Mouse (Mus musculus) liver, embryonic 13.5 days (tissue): ENCODE measurements at regions not wholly inside any gene's neighbourhood (a gene's known extent, or its start where the extent isn't known, plus 50 kb on each side); places are given as distances from the start of the nearest gene placed in this dataset.

ENCODE experiments used
- ATAC-seq: fragments of 200-750 bp; cut with Nextera tagmentation; 2 replicates; pipeline ENCODE4 v1.8.0; 2017; ENCODE audit warnings: low read depth, mild to moderate bottlenecking, moderate number of reproducible peaks, moderate library complexity
- DNase-seq: peaks from one replicate; pipeline ENCODE4 v3.0.0; 2022
- H3K27ac ChIP-seq: fragments of 300-500 bp; sonication (generic); 2 replicates; pipeline ENCODE4 v1.5.1; 2015; ENCODE audit warnings: moderate library complexity, mild to moderate bottlenecking, inconsistent platforms
- H3K27me3 ChIP-seq: fragments of 300-500 bp; sonication (generic); 2 replicates; pipeline ENCODE4 v1.6.1; 2015; ENCODE audit warnings: mild to moderate bottlenecking, inconsistent platforms
- H3K36me3 ChIP-seq: fragments of 300-500 bp; sonication (generic); 2 replicates; pipeline ENCODE4 v1.6.1; 2015; ENCODE audit warnings: mild to moderate bottlenecking, inconsistent platforms
- H3K4me1 ChIP-seq: fragments of 300-500 bp; sonication (generic); replicated peaks from 2 replicates; pipeline ENCODE4 v1.6.1; 2015; ENCODE audit warnings: inconsistent platforms
- H3K4me2 ChIP-seq: fragments of 300-500 bp; sonication (generic); 2 replicates; pipeline ENCODE4 v1.6.1; 2015; ENCODE audit warnings: inconsistent platforms, mild to moderate bottlenecking, moderate library complexity
- H3K4me3 ChIP-seq: fragments of 300-500 bp; sonication (generic); replicated peaks from 2 replicates; pipeline ENCODE4 v1.5.1; 2015; ENCODE audit warnings: mild to moderate bottlenecking, inconsistent platforms
- H3K9ac ChIP-seq: fragments of 300-500 bp; sonication (generic); 2 replicates; pipeline ENCODE4 v1.6.1; 2015; ENCODE audit warnings: mild to moderate bottlenecking, inconsistent platforms
- H3K9me3 ChIP-seq: fragments of 300-500 bp; sonication (generic); replicated peaks from 2 replicates; pipeline ENCODE4 v1.6.1; 2016; ENCODE audit warnings: inconsistent platforms
- WGBS: fragments of 180-500 bp; shearing (Covaris S2); methylation state at CpG from one replicate; pipeline ENCODE4 v1.1.7; 2015; ENCODE audit not compliant: insufficient replicate concordance; 5-methylcytosine and 5-hydroxymethylcytosine counted together

DNA sequence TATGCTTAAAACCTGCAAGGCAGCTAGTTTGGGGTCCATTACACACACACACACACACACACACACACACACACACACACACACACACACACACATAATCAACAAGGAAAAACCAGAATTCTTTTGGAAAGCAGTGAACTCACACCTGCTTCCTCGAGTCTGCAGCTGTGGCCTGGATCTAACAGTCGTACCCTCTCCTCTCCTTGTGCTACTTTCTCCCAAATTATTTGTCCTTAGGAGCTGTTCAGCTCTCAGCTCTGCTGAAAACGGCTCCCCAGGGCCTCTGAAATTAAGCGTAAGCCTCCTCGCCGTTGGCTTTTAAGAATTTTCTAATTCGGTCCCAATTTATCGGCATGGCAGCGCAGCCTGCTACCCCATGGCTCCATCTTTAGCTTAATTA is 243.9 kb downstream of the Cbln4 start:
- H3K27ac ChIP-seq, result no peak overlapping the region
- ATAC-seq, result no peak
- 67% methylated on average over 9 of the region's 9 CpGs for WGBS
- no peak overlapping the region for H3K4me2 ChIP-seq
- no peak for DNase-seq
- no peaks in the 10 kb centered on the region for H3K9me3 ChIP-seq
- H3K36me3 ChIP-seq, result no peaks in the 10 kb centered on the region
- H3K9ac ChIP-seq, result no peak overlapping the region
- no peak overlapping the region for H3K4me3 ChIP-seq
- H3K27me3 ChIP-seq, result no peaks in the 10 kb centered on the region
- no peaks in the 10 kb centered on the region for H3K4me1 ChIP-seq

DNA sequence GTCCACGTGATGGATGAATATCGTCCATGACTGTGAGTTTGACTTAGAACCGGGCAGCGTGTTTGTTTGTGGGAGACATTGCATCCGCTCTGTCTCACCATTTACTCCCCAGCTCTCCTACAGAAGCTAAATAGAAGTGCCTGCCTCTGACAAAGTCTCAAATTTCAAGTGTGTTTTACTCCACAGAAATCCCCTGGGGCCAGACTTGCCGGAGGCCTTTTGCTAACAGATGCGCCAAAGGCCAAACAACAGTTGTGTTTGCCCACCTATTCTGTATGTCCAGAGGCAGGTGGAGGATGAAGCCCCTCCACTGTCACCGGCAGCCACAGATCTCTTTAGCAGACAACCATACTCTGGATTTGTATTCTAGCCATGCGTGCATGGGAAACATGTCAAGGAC is 252.6 kb downstream of the Cbln4 start:
- Histone ChIP-seq H3K4me3 (no peak overlapping the region), H3K27me3 (no peaks in the 10 kb centered on the region), H3K4me2 (no peak overlapping the region), H3K27ac (no peak overlapping the region), H3K4me1 (no peaks in the 10 kb centered on the region), H3K9ac (no peak overlapping the region), H3K9me3 (peaks cover 14% of the 10 kb centered on the region; the same call in 1 of the 2 replicates), H3K36me3 (no peaks in the 10 kb centered on the region)
- ATAC-seq (no peak), DNase-seq (no peak)
- WGBS, result 70% methylated on average over 9 of the region's 9 CpGs

DNA sequence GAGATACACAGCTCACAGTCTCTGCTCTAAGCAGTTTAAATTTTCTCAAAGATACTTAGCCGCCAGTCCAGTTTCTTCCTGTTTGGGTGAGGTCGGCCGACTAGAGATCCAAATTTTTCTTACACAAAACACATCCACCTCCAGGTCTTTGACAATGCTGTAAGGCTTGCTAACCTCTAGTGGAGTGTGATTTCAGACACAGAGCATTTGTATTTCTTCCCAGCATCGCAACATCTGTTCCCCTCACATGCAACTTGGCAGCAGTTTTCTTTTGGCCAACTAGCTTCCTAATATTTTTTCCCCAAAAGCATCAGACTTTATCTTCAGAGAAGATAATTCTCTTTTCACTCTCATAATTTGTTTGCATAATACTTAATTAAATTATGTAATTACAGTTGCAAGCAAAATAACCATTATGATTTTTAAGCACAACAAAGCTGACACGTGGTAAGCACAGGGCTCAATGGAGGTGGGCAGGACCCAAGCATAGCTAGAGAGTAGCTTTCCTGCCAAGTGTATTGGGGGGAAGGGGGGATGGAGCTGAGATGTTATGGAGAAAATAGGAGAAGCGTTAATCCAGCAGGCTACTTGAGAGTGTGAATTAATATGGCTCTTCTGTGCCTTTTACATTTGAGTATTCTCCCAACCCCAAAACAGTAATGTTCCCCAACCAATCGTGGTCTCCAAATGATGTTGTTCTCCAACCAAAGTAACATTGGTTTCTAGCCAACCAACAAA is 276.9 kb downstream of the Cbln4 start:
- DNase-seq (no peak), ATAC-seq (no peak)
- Histone ChIP-seq H3K9ac (no peak overlapping the region), H3K36me3 (no peaks in the 10 kb centered on the region), H3K4me2 (no peak overlapping the region), H3K9me3 (no peaks in the 10 kb centered on the region; the same call in 1 of the 2 replicates), H3K4me1 (no peaks in the 10 kb centered on the region), H3K27me3 (no peaks in the 10 kb centered on the region), H3K27ac (no peak overlapping the region), H3K4me3 (no peak overlapping the region)
- WGBS, result 69% methylated on average over 7 of the region's 7 CpGs

DNA sequence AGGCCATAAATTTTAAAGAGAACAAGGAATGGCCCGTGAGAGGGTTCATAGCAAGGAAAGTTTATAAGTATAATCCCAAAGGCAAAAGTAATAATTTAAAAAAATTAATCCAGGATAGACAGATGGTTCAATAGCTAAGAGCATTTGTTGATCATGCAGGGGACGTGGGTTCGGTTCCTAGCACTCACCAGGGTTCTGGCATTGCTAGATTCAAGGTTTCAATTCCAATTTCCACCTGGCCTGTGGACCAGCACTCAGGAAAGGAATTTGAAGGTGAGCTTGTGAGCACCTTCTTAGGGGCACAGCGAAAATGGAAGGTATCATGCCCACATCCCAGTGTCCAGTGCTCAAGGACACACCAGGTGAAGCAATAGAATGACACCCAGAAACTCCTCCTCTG is 278.2 kb downstream of the Cbln4 start:
- Histone ChIP-seq H3K36me3 (no peaks in the 10 kb centered on the region), H3K4me1 (no peaks in the 10 kb centered on the region), H3K4me3 (no peak overlapping the region), H3K9ac (no peak overlapping the region), H3K4me2 (no peak overlapping the region), H3K27me3 (no peaks in the 10 kb centered on the region), H3K27ac (no peak overlapping the region), H3K9me3 (no peaks in the 10 kb centered on the region; the same call in 1 of the 2 replicates)
- ATAC-seq (no peak), DNase-seq (no peak)
- 52% methylated on average over 4 of the region's 4 CpGs for WGBS

DNA sequence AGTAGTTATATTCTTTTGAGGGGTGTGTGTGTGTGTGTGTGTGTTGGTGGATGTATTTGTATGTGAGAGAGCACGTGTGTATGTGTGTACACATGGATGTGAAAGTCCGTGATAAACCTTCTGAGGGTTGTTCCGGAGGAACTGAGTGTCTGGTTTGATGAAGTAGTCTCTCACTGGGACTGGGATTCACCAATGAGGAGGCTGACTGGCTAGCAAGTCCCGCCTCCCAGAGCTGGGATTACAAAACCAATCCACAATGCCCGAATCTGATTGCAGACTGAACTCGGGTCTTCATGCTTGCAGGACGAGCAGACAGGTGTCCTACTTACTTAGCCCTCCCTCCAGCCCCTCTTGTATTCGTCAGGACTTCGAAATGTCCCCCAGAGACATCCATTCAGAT is 289.8 kb downstream of the Cbln4 start:
- H3K27me3 ChIP-seq, result no peaks in the 10 kb centered on the region
- H3K4me1 ChIP-seq, result no peaks in the 10 kb centered on the region
- no peak for ATAC-seq
- H3K4me2 ChIP-seq, result no peak overlapping the region
- H3K9me3 ChIP-seq, result peaks cover 5% of the 10 kb centered on the region; the same call in 1 of the 2 replicates
- H3K36me3 ChIP-seq, result no peaks in the 10 kb centered on the region
- no peak overlapping the region for H3K4me3 ChIP-seq
- 51% methylated on average over 9 of the region's 9 CpGs for WGBS
- no peak overlapping the region for H3K27ac ChIP-seq
- no peak for DNase-seq
- no peak overlapping the region for H3K9ac ChIP-seq

DNA sequence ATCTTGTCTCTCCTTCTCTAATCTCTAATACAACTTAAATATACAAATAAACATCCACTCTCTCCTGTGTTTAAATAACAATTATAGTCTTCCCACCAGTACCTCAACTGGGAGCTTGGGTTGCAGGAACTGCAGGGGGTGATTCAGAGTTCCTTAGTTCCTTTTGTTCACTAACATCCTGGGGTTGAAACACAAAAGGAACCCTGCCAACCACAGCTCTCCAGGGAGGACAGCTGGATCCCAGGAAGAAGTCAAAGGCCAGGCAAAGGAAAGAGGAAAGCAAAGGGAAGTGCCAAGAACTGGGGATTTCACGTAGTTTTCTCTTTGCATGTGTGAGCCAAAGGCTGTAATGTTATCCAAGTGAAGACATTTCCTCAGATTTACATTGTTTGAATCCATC is 296.1 kb downstream of the Cbln4 start:
- Histone ChIP-seq H3K27ac (no peak overlapping the region), H3K9ac (no peak overlapping the region), H3K4me2 (no peak overlapping the region), H3K4me1 (no peaks in the 10 kb centered on the region), H3K4me3 (no peak overlapping the region), H3K9me3 (peaks cover 6% of the 10 kb centered on the region; the same call in 1 of the 2 replicates), H3K27me3 (no peaks in the 10 kb centered on the region), H3K36me3 (no peaks in the 10 kb centered on the region)
- WGBS, result 30% methylated on average over 1 of the region's 1 CpGs
- ATAC-seq, result no peak
- no peak for DNase-seq

DNA sequence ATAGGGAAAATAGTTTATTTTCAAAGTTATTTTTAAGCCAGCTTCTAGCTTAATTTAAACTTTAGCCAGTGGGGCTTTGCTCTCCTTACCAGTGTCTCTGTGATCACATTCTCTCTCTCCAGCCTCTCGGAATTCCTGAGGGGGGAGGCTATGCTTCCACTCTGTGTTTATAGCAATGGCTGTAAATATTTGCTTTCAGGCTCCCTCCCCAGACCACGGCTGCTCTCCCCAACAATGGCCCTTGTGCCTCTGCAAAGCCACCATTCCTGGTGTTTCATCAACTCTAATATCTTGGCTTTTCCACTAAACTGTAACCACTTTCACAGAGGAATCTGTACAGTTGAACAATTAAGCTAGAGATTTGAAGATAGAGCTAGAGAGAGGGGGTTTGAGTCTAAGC is 300.2 kb downstream of the Cbln4 start:
- H3K27me3 ChIP-seq, result no peaks in the 10 kb centered on the region
- no peaks in the 10 kb centered on the region for H3K4me1 ChIP-seq
- H3K9ac ChIP-seq, result no peak overlapping the region
- no peak overlapping the region for H3K4me2 ChIP-seq
- peaks cover 8% of the 10 kb centered on the region; the same call in 1 of the 2 replicates for H3K9me3 ChIP-seq
- no peaks in the 10 kb centered on the region for H3K36me3 ChIP-seq
- WGBS, result 17% methylated on average over 2 of the region's 2 CpGs
- H3K4me3 ChIP-seq, result no peak overlapping the region
- DNase-seq, result no peak
- no peak for ATAC-seq
- H3K27ac ChIP-seq, result no peak overlapping the region

DNA sequence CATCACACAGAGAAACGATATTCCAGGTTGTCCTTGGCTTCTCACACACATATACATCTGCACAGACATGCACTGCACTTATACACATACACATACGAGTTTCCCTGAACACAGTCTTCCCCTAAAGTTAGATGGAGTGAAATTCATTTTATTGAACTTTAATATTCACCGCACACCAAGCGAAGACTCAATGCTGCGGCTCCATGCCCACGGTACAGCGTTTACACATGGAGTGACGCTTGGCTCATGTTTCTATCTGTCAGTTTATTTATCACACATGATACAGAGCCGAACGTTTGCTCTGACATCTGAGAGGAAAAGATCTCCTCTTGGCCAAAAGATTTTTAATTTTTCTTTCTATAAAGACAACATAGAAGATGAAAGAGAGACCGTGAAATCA is 300.6 kb downstream of the Cbln4 start:
- DNase-seq (no peak), ATAC-seq (no peak)
- H3K27ac ChIP-seq, result no peak overlapping the region
- H3K4me1 ChIP-seq, result no peaks in the 10 kb centered on the region
- 56% methylated on average over 11 of the region's 11 CpGs for WGBS
- no peak overlapping the region for H3K9ac ChIP-seq
- H3K36me3 ChIP-seq, result no peaks in the 10 kb centered on the region
- no peak overlapping the region for H3K4me3 ChIP-seq
- H3K27me3 ChIP-seq, result no peaks in the 10 kb centered on the region
- H3K9me3 ChIP-seq, result peaks cover 12% of the 10 kb centered on the region; the same call in 1 of the 2 replicates
- no peak overlapping the region for H3K4me2 ChIP-seq

DNA sequence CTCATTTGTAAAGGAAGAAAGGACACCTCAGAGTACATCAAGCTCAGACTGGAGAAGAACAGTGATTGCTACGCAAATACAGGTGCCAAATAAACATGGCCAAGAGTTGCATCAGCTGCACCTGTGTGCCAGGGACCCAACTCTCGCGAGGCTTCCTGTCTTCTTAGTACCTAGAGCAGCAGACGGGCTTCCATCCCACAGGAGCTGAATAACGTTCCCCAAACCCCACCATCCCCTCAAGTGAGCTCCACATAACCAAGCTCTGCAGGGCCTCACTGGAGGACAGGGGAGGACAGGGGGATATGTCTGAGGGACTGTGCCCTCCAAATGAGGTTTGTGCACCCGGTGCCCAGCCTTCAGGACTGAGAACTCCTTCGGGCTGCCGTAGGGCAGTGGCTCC is 305.5 kb downstream of the Cbln4 start:
- Histone ChIP-seq H3K9ac (no peak overlapping the region), H3K36me3 (no peaks in the 10 kb centered on the region), H3K4me2 (no peak overlapping the region), H3K4me3 (no peak overlapping the region), H3K9me3 (0 out of 2 replicates have a peak, but pooled peaks cover 6% of the 10 kb centered on the region), H3K27ac (no peak overlapping the region), H3K4me1 (no peaks in the 10 kb centered on the region), H3K27me3 (no peaks in the 10 kb centered on the region)
- WGBS, result 74% methylated on average over 8 of the region's 8 CpGs
- DNase-seq, result no peak
- ATAC-seq, result no peak

DNA sequence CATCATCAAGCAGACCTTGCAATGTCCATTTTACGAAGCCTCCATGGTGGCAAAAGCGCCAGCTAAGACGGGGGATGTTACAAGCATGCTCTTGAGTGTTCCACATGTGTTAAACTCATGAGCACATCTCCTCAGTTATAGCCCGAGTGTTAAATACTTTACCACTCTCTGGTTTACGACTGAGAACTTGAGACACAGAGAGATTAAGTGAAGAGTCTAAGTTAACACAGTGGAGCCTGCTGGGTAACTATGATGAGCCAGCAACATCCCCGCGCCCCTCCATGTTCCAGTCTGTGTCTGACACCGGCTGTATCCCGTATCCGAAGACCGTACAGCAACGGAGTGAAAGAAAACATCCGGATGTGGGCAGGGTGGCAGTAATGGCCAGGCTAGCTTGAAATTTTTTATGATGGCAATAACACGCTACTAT is 308.2 kb downstream of the Cbln4 start:
- ATAC-seq (no peak), DNase-seq (no peak)
- Histone ChIP-seq H3K9ac (no peak overlapping the region), H3K9me3 (0 out of 2 replicates have a peak, but pooled peaks cover 6% of the 10 kb centered on the region), H3K36me3 (no peaks in the 10 kb centered on the region), H3K27me3 (no peaks in the 10 kb centered on the region), H3K4me1 (no peaks in the 10 kb centered on the region), H3K4me2 (no peak overlapping the region), H3K4me3 (no peak overlapping the region), H3K27ac (no peak overlapping the region)
- 60% methylated on average over 14 of the region's 14 CpGs for WGBS

DNA sequence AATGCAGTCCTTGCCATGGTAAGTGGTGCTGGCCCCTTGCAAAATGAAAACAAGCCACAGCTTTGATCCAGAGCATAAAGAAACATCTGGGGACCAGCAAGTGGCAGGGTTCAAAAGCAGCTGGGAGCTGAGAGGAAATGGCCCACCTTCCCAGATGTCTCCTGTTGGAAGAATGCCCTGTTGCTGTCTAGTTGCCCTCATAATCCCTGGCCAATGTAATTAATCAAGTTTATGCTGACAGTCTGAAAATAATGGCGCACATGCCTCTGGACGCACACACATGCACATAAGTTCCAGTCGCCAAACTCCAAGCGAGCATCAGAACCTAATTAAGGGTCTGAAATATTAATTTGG is 308.7 kb downstream of the Cbln4 start:
- no peak for ATAC-seq
- WGBS, result 79% methylated on average over 4 of the region's 4 CpGs
- Histone ChIP-seq H3K9ac (no peak overlapping the region), H3K27me3 (no peaks in the 10 kb centered on the region), H3K36me3 (no peaks in the 10 kb centered on the region), H3K4me2 (no peak overlapping the region), H3K4me3 (no peak overlapping the region), H3K27ac (no peak overlapping the region), H3K4me1 (no peaks in the 10 kb centered on the region), H3K9me3 (0 out of 2 replicates have a peak, but pooled peaks cover 6% of the 10 kb centered on the region)
- DNase-seq, result no peak

DNA sequence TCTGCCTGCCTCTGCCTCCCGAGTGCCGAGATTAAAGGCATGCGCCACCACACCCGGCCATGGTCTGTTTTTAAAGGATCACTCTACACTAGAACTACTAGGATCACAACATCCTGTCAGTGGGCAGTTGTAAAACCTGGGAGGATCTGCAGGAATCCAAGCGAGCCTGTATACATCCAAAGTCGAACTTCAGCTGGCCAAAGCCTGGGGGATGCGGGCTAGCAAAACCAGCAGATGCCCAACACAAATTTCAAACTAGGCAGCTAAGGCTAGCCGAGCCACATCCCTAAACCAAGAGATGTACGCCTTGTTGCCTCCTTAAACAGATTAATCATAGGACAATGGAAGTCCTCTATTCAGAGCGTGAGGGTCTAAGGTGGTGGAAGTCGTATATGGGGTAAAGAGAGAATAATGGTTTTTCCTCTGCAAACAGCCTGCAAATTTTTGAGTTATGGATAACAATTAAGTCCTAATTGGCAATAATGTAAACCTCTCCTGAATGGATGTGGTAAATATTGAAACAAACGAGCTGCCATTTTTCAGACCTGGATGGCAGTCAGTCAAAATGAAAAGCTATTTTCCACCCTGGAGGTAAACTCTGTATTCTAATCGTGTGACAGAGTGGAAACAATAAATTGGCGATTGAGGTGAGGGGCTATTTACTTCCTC is 309.2 kb downstream of the Cbln4 start:
- H3K27ac ChIP-seq, result no peak overlapping the region
- ATAC-seq (no peak), DNase-seq (no peak)
- 68% methylated on average over 14 of the region's 14 CpGs for WGBS
- H3K4me2 ChIP-seq, result no peak overlapping the region
- H3K9me3 ChIP-seq, result 0 out of 2 replicates have a peak, but pooled peaks cover 6% of the 10 kb centered on the region
- H3K36me3 ChIP-seq, result no peaks in the 10 kb centered on the region
- H3K4me1 ChIP-seq, result no peaks in the 10 kb centered on the region
- no peaks in the 10 kb centered on the region for H3K27me3 ChIP-seq
- H3K4me3 ChIP-seq, result no peak overlapping the region
- no peak overlapping the region for H3K9ac ChIP-seq
